Mouse (Mus musculus) splenic B cell, adult 2 months (primary cell): ENCODE measurements around the gene Tbc1d7.

Source experiments
- DNase-seq: peaks from one replicate; pipeline ENCODE4 v3.0.0-alpha.2; 2011; ENCODE audit warnings: low read depth, low spot score
- H3K27me3 ChIP-seq: 2 replicates; pipeline ENCODE4 v1.6.1; 2012; ENCODE audit warnings: mild to moderate bottlenecking, low read length, moderate library complexity, mixed read lengths; ENCODE audit not compliant: control insufficient read depth, poor library complexity, insufficient read depth, severe bottlenecking
- H3K36me3 ChIP-seq: 2 replicates; pipeline ENCODE4 v1.6.1; 2012; ENCODE audit warnings: mild to moderate bottlenecking, low read length, moderate library complexity, mixed read lengths; ENCODE audit not compliant: control insufficient read depth, poor library complexity, insufficient read depth, severe bottlenecking

The Tbc1d7 gene

GRCm38 (mm10) chr13:43171020-43171710 is at the start of gene Tbc1d7:
TSS of gene Tbc1d7 (minus strand) at chr13:43171501.
- peak; percentile 98 for DNase-seq
- no peaks in the 10 kb centered on the region for H3K36me3 ChIP-seq

GRCm38 (mm10) chr13:43220635-43221034 is 49.3 kb upstream of the Tbc1d7 start:
- Histone ChIP-seq H3K27me3 (no peaks in the 10 kb centered on the region), H3K36me3 (no peaks in the 10 kb centered on the region)
- no peak for DNase-seq

More at GRCm38 (mm10) chr13:43171020-43171710, at the start of gene Tbc1d7:
- H3K27me3 ChIP-seq, result no peaks in the 10 kb centered on the region

- H3K27me3 ChIP-seq, result no peaks in the 10 kb centered on the region
- no peak for DNase-seq
Measured at GRCm38 (mm10) chr13:43218764-43219163, 47.5 kb upstream of the Tbc1d7 start.

GRCm38 (mm10) chr13:43218284-43218683 is 47.0 kb upstream of the Tbc1d7 start:
- H3K27me3 ChIP-seq, result no peaks in the 10 kb centered on the region
- H3K36me3 ChIP-seq, result no peaks in the 10 kb centered on the region
- no peak for DNase-seq

More at GRCm38 (mm10) chr13:43218764-43219163, 47.5 kb upstream of the Tbc1d7 start:
- no peaks in the 10 kb centered on the region for H3K36me3 ChIP-seq

GRCm38 (mm10) chr13:43217686-43218085 is 46.4 kb upstream of the Tbc1d7 start:
- H3K36me3 ChIP-seq, result no peaks in the 10 kb centered on the region
- no peaks in the 10 kb centered on the region for H3K27me3 ChIP-seq
- DNase-seq, result no peak

GRCm38 (mm10) chr13:43217059-43217458 is 45.8 kb upstream of the Tbc1d7 start:
- no peak for DNase-seq
- no peaks in the 10 kb centered on the region for H3K36me3 ChIP-seq
- no peaks in the 10 kb centered on the region for H3K27me3 ChIP-seq

- peak; percentile 42 for DNase-seq
- no peaks in the 10 kb centered on the region for H3K27me3 ChIP-seq
Measured at GRCm38 (mm10) chr13:43215994-43216706, 44.8 kb upstream of the Tbc1d7 start.

GRCm38 (mm10) chr13:43215144-43215993 is 44.1 kb upstream of the Tbc1d7 start:
- no peaks in the 10 kb centered on the region for H3K27me3 ChIP-seq
- H3K36me3 ChIP-seq, result no peaks in the 10 kb centered on the region
- peak; percentile 78 for DNase-seq

More at GRCm38 (mm10) chr13:43215994-43216706, 44.8 kb upstream of the Tbc1d7 start:
- no peaks in the 10 kb centered on the region for H3K36me3 ChIP-seq

GRCm38 (mm10) chr13:43212338-43212737 is 41.0 kb upstream of the Tbc1d7 start:
- DNase-seq, result no peak

GRCm38 (mm10) chr13:43210956-43211355 is 39.7 kb upstream of the Tbc1d7 start:
- H3K36me3 ChIP-seq, result no peaks in the 10 kb centered on the region
- no peaks in the 10 kb centered on the region for H3K27me3 ChIP-seq
- DNase-seq, result no peak

More at GRCm38 (mm10) chr13:43212338-43212737, 41.0 kb upstream of the Tbc1d7 start:
- no peaks in the 10 kb centered on the region for H3K36me3 ChIP-seq
- H3K27me3 ChIP-seq, result no peaks in the 10 kb centered on the region

- H3K36me3 ChIP-seq, result no peaks in the 10 kb centered on the region
- H3K27me3 ChIP-seq, result no peaks in the 10 kb centered on the region
- peak; percentile 89 for DNase-seq
Measured at GRCm38 (mm10) chr13:43209560-43209959, 38.3 kb upstream of the Tbc1d7 start.

- no peaks in the 10 kb centered on the region for H3K27me3 ChIP-seq
- peak; percentile 70 for DNase-seq
- no peaks in the 10 kb centered on the region for H3K36me3 ChIP-seq
Measured at GRCm38 (mm10) chr13:43208914-43209439, 37.7 kb upstream of the Tbc1d7 start.

GRCm38 (mm10) chr13:43206118-43206683 is 34.9 kb upstream of the Tbc1d7 start:
- no peaks in the 10 kb centered on the region for H3K27me3 ChIP-seq
- DNase-seq, result no peak

GRCm38 (mm10) chr13:43203641-43204040 is 32.3 kb upstream of the Tbc1d7 start:
- no peaks in the 10 kb centered on the region for H3K36me3 ChIP-seq
- H3K27me3 ChIP-seq, result no peaks in the 10 kb centered on the region

More at GRCm38 (mm10) chr13:43206118-43206683, 34.9 kb upstream of the Tbc1d7 start:
- H3K36me3 ChIP-seq, result no peaks in the 10 kb centered on the region

More at GRCm38 (mm10) chr13:43203641-43204040, 32.3 kb upstream of the Tbc1d7 start:
- DNase-seq, result no peak
